Mouse (Mus musculus) stomach, postnatal 0 days (tissue): ENCODE measurements around the gene Slc22a23.
A peak's percentile ranks its signal among the peaks of the same experiment; 100 is the strongest.

ENCODE experiments used
- CTCF ChIP-seq: IDR thresholded peaks from 2 replicates; pipeline ENCODE4 v1.5.1; 2016; ENCODE audit warnings: antibody characterized with exemption, low read depth, mild to moderate bottlenecking, moderate library complexity
- EP300 ChIP-seq: optimal IDR thresholded peaks from 2 replicates; pipeline ENCODE3; 2016; ENCODE audit warnings: antibody characterized with exemption

DNA sequence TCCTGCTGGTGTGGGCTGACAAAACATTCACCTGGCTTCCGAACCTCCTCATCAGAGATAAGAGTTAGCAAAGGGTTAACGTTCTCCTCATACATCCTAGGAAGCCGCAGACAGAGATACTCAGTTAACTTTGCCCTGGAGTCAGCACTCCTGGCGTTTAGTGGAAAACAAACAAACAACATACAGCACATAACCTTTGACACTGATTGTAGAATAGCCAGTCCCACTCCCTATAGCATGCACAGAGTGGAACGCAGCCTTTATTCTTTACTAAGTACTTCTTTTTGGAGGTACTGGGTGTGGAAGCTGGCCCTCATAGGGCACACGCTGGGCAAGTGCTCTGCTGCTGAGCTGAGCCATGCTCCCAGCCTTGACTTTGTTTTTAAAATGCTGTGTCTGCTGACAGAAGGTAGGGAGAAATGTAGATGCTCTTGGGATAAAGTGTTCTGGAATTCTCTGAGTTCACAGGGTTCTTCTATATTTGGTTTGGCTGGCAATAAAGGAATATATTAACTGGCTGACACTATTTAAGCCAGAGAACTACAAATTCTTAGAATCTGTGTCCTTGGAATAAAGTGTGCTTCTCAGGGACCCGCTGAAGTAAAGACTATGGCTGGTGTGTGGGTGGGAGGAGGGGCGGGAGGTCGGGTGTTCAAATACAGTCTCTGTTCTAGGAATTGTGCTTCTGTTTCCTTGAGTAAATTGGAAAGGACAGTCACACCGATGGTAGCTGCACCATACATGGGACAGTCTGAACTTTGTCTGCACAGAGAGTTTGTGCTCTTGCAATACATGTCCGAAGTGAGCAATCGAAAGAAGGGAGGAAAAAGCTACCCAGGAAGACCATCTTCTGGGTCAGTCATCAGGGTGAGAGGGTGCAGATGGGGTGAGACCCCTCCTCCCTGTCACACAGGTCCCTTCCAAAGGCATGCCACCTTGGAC is 117.0 kb downstream of the Slc22a23 start:
- TF ChIP-seq CTCF (no peak), EP300 (peak; percentile 73)
